Comparison of ENCODE assay signal across 11 mouse cellular contexts in the genomic region with DNA sequence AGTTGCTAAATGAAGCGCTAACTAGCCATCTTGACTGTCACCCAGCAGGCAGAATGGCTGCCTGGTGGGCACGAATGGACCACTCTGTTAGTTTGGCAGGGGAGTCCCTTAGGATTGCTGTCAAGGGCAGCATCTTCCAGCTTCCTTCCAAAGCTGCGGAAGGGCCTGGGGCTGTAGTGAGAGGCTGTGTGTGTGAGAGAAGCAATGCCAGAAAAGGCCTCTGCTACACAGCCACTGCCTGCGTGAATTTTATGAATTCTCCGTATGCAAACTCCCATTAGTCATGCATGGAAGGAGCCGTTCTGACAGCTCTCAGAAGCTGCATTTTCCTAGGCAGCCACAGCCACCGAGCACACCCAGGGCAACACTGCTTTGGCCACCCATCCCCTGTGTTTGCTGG.
DNase-seq lines count a peak whose midpoint lies in the region; ATAC-seq and TF ChIP-seq lines count a peak whose summit lies in the region.
"Had no signal": no experiment of that assay in that cellular context is flagged by ENCODE, and none has a peak within 500 bp of the region (broad histone marks: within the 10 kb centered on the region; RNA-seq: fewer than 3 reads in every experiment).

No protein-coding gene starts in this region.

- TF ChIP-seq CTCF in brain, embryonic 14.5 days (IDR thresholded peaks at IDR 0.05; ENCODE audit: borderline replicate concordance, extremely low read depth, insufficient read depth, insufficient read length), result no peak

- H3K27ac ChIP-seq in forebrain, embryonic 13.5 days, result peak overlapping the region; percentile 80
- H3K27ac ChIP-seq in forebrain, embryonic 10.5 days, result no peak overlapping the region
- peak overlapping the region; percentile 50 for H3K27ac ChIP-seq in hindbrain, embryonic 10.5 days
- H3K27ac ChIP-seq in midbrain, embryonic 16.5 days (ENCODE audit: low read length), result peak overlapping the region; percentile 76
- H3K27ac ChIP-seq: liver, embryonic 14.5 days had no signal

- TF ChIP-seq POLR2A in brain, embryonic 14.5 days (IDR thresholded peaks at IDR 0.05; ENCODE audit: borderline replicate concordance, extremely low read depth, insufficient read depth, insufficient read length, poor library complexity, severe bottlenecking), result no peak

- ATAC-seq in forebrain, embryonic 13.5 days, result peak; percentile 64
- peak; percentile 75 for ATAC-seq in midbrain, embryonic 16.5 days
- ATAC-seq in erythroid progenitor cell, adult 5-6 weeks (replicated peaks; ENCODE audit: low FRiP score, poor library complexity, severe bottlenecking), result no peak

- 36% methylated on average over 7 of the region's 7 CpGs for WGBS in forebrain, embryonic 13.5 days
- WGBS in forebrain, embryonic 10.5 days, result 72% methylated on average over 7 of the region's 7 CpGs
- WGBS in hindbrain, embryonic 10.5 days, result 43% methylated on average over 7 of the region's 7 CpGs
- WGBS in midbrain, embryonic 16.5 days, result 15% methylated on average over 7 of the region's 7 CpGs

- H3K9me3 ChIP-seq in forebrain, embryonic 13.5 days (replicated peaks), result no peaks in the 10 kb centered on the region
- no peaks in the 10 kb centered on the region for H3K9me3 ChIP-seq in forebrain, embryonic 10.5 days
- H3K9me3 ChIP-seq in hindbrain, embryonic 10.5 days, result no peaks in the 10 kb centered on the region
- H3K9me3 ChIP-seq in midbrain, embryonic 16.5 days (replicated peaks; ENCODE audit: control insufficient read depth, low read length, poor library complexity, severe bottlenecking), result no peaks in the 10 kb centered on the region

- DNase-seq in forebrain, embryonic 10.5 days (ENCODE audit: extremely low spot score, low spot score), result no peak
- DNase-seq in brain, embryonic 14.5 days (ENCODE audit: low read depth), result peak; percentile 89
- DNase-seq in hindbrain, embryonic 10.5 days (ENCODE audit: low spot score), result no peak
- DNase-seq in heart, adult 18-20 months, result no peak
- DNase-seq in heart, postnatal 4 days, result no peak
- DNase-seq: kidney, postnatal 4 days; thymus, postnatal 4 days had no signal

- H3K4me3 ChIP-seq in forebrain, embryonic 13.5 days, result no peak overlapping the region
- no peak overlapping the region for H3K4me3 ChIP-seq in forebrain, embryonic 10.5 days
- H3K4me3 ChIP-seq in hindbrain, embryonic 10.5 days, result no peak overlapping the region
- H3K4me3 ChIP-seq in midbrain, embryonic 16.5 days (ENCODE audit: low read depth, low read length), result no peak overlapping the region

- no peaks in the 10 kb centered on the region for H3K27me3 ChIP-seq in forebrain, embryonic 13.5 days
- 0 out of 2 replicates have a peak, but pooled peaks cover 2% of the 10 kb centered on the region for H3K27me3 ChIP-seq in forebrain, embryonic 10.5 days (ENCODE audit: poor library complexity, severe bottlenecking)
- 0 out of 2 replicates have a peak, but pooled peaks cover under 1% of the 10 kb centered on the region for H3K27me3 ChIP-seq in hindbrain, embryonic 10.5 days (ENCODE audit: insufficient read depth, poor library complexity, severe bottlenecking)
- H3K27me3 ChIP-seq in midbrain, embryonic 16.5 days (ENCODE audit: control insufficient read depth, insufficient read depth, low read depth, low read length), result no peaks in the 10 kb centered on the region

- no peaks in the 10 kb centered on the region for H3K36me3 ChIP-seq in forebrain, embryonic 13.5 days (ENCODE audit: poor library complexity, severe bottlenecking)
- no peaks in the 10 kb centered on the region for H3K36me3 ChIP-seq in forebrain, embryonic 10.5 days (replicated peaks)
- no peaks in the 10 kb centered on the region for H3K36me3 ChIP-seq in hindbrain, embryonic 10.5 days
- no peaks in the 10 kb centered on the region for H3K36me3 ChIP-seq in midbrain, embryonic 16.5 days (ENCODE audit: control insufficient read depth, insufficient read depth, low read length)

- H3K4me2 ChIP-seq in forebrain, embryonic 13.5 days, result peak overlapping the region; percentile 22; the same call in 1 of the 2 replicates
- H3K4me2 ChIP-seq in midbrain, embryonic 16.5 days (ENCODE audit: low read length), result peak overlapping the region; percentile 25

- H3K4me1 ChIP-seq in forebrain, embryonic 13.5 days, result peaks cover 43% of the 10 kb centered on the region
- H3K4me1 ChIP-seq in forebrain, embryonic 10.5 days, result peaks cover 40% of the 10 kb centered on the region
- peaks cover 37% of the 10 kb centered on the region for H3K4me1 ChIP-seq in hindbrain, embryonic 10.5 days (replicated peaks)
- peaks cover 29% of the 10 kb centered on the region; the same call in 1 of the 2 replicates for H3K4me1 ChIP-seq in midbrain, embryonic 16.5 days (ENCODE audit: control insufficient read depth, insufficient read depth, low read length)

- peak overlapping the region; percentile 8; the same call in 1 of the 2 replicates for H3K9ac ChIP-seq in forebrain, embryonic 13.5 days
- H3K9ac ChIP-seq in midbrain, embryonic 16.5 days (ENCODE audit: low read depth, low read length), result no peak overlapping the region; the same call in 1 of the 2 replicates
- H3K9ac ChIP-seq: liver, embryonic 14.5 days had no signal
